Mouse (Mus musculus): ENCODE measurements around the gene Ccdc88a. TPM values are rescaled to one million over a fixed set of nuclear protein-coding genes. Genes with fewer than 3 reads are reported as not detected.

Gene Ccdc88a
- polyA plus RNA-seq, 1 experiment from 2014 or later = 3.8 TPM

GRCm38 (mm10) chr11:29376635-29377034 is 3.2 kb downstream of the Ccdc88a start:
- H3K9ac ChIP-seq = no peak overlapping the region
- 57% methylated on average over 2 of the region's 2 CpGs for WGBS (ENCODE audit: insufficient replicate concordance)
- peaks cover 4% of the 10 kb centered on the region; the same call in 1 of the 2 replicates for H3K27me3 ChIP-seq
- H3K36me3 ChIP-seq (replicated peaks) = no peaks in the 10 kb centered on the region
- no peak overlapping the region for H3K4me2 ChIP-seq
- peaks cover 11% of the 10 kb centered on the region for H3K4me1 ChIP-seq (replicated peaks)
- no peak overlapping the region for H3K4me3 ChIP-seq (replicated peaks)
- no peak overlapping the region for H3K27ac ChIP-seq (replicated peaks)
- no peak for ATAC-seq (ENCODE audit: insufficient read depth)
- H3K9me3 ChIP-seq (replicated peaks) = no peaks in the 10 kb centered on the region

GRCm38 (mm10) chr11:29378751-29379150 is 5.3 kb downstream of the Ccdc88a start:
- H3K27me3 ChIP-seq = no peaks in the 10 kb centered on the region
- no peaks in the 10 kb centered on the region for H3K36me3 ChIP-seq (replicated peaks)
- no peaks in the 10 kb centered on the region for H3K9me3 ChIP-seq (replicated peaks)
- no peak for ATAC-seq (ENCODE audit: insufficient read depth)
- H3K27ac ChIP-seq (replicated peaks) = no peak overlapping the region
- H3K4me3 ChIP-seq (replicated peaks) = no peak overlapping the region
- 77% methylated on average over 1 of the region's 1 CpGs for WGBS (ENCODE audit: insufficient replicate concordance)
- no peak overlapping the region for H3K9ac ChIP-seq
- H3K4me2 ChIP-seq = no peak overlapping the region
- H3K4me1 ChIP-seq (replicated peaks) = peaks cover 9% of the 10 kb centered on the region; the same call in 1 of the 2 replicates

DNA sequence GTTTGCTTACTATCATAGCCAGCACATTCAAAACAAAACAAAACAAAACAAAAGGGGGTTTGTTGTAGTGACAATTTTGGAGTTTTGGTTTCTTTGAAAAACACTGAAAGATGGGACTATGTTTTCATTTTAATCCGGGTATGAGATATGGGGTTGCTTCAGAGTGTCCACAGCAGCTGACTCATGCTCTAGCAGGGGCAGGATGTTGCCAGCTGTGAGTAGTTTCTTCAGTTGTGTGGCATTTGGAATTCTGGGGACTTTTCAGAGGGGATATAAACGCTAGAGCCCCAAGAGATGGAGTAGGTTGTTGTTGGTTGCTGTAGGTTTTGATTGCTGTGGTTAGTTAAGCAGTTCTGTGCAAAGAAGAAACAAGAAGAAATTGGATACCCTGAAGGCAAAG is 10.0 kb downstream of the Ccdc88a start:
- Histone ChIP-seq H3K4me2 (no peak overlapping the region), H3K27ac (replicated peaks) (no peak overlapping the region), H3K9ac (no peak overlapping the region), H3K9me3 (replicated peaks) (no peaks in the 10 kb centered on the region), H3K4me1 (replicated peaks) (peaks cover 5% of the 10 kb centered on the region; the same call in 1 of the 2 replicates), H3K36me3 (replicated peaks) (no peaks in the 10 kb centered on the region), H3K27me3 (no peaks in the 10 kb centered on the region), H3K4me3 (replicated peaks) (no peak overlapping the region)
- 42% methylated on average over 2 of the region's 2 CpGs for WGBS (ENCODE audit: insufficient replicate concordance)
- ATAC-seq (ENCODE audit: insufficient read depth) = no peak

- no peak for ATAC-seq (ENCODE audit: insufficient read depth)
- no peak overlapping the region for H3K4me3 ChIP-seq (replicated peaks)
- no peaks in the 10 kb centered on the region for H3K9me3 ChIP-seq (replicated peaks)
- peaks cover 5% of the 10 kb centered on the region; the same call in 1 of the 2 replicates for H3K4me1 ChIP-seq (replicated peaks)
- H3K9ac ChIP-seq = no peak overlapping the region
- no peaks in the 10 kb centered on the region for H3K36me3 ChIP-seq (replicated peaks)
- no peak overlapping the region for H3K4me2 ChIP-seq
- 48% methylated on average over 1 of the region's 1 CpGs for WGBS (ENCODE audit: insufficient replicate concordance)
- H3K27ac ChIP-seq (replicated peaks) = no peak overlapping the region
- H3K27me3 ChIP-seq = no peaks in the 10 kb centered on the region
These were observed 10.5 kb downstream of the Ccdc88a start for GRCm38 (mm10) chr11:29384001-29384400.

DNA sequence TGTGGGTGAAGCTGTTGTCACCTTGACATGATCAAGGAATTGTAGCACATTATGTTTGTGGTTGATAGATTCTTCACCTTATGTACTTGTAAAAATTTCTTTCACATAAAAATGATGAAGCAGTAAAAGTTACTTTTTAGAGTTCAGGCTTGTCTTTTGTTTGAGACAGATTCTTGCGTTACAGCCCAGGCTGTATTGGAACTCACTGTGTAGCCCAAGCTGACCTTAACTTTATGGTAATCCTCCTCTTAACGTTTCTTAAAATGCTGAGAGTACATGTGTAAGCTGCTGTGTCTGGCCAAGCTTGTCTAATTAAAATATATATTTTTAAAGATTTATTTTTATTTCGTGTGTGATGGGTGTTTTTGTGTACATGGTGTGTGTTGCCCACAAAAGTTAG is 11.2 kb downstream of the Ccdc88a start:
- WGBS (ENCODE audit: insufficient replicate concordance) = 61% methylated on average over 3 of the region's 3 CpGs
- H3K4me1 ChIP-seq (replicated peaks) = peaks cover 5% of the 10 kb centered on the region; the same call in 1 of the 2 replicates

DNA sequence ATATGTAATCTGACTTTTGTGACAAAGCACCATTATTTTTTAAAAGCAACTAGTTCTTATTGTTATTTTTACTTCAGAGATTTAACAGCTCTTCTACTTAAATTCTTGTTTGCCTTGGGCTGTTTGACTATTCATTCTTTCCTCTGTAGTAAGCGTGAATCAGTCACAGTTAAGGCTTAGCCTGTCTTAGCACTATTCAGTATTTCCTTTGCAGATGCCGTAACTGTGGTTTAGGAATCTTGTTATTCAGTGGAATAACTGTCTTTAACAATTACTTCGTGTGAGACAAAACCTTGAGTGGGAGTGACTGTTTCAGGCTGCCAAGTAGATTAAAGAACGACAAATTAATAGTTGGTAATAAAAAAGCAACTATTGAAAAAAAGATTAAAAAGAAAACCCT is 16.5 kb downstream of the Ccdc88a start:
- H3K9me3 ChIP-seq (replicated peaks) = no peaks in the 10 kb centered on the region
- no peaks in the 10 kb centered on the region for H3K4me1 ChIP-seq (replicated peaks)
- WGBS (ENCODE audit: insufficient replicate concordance) = 69% methylated on average over 4 of the region's 4 CpGs
- H3K27ac ChIP-seq (replicated peaks) = no peak overlapping the region
- H3K27me3 ChIP-seq = no peaks in the 10 kb centered on the region
- no peak overlapping the region for H3K4me3 ChIP-seq (replicated peaks)
- no peaks in the 10 kb centered on the region for H3K36me3 ChIP-seq (replicated peaks)
- no peak overlapping the region for H3K9ac ChIP-seq
- no peak for ATAC-seq (ENCODE audit: insufficient read depth)
- no peak overlapping the region for H3K4me2 ChIP-seq

More for the DNA sequence above, 11.2 kb downstream of the Ccdc88a start:
- H3K9ac ChIP-seq = no peak overlapping the region
- H3K27ac ChIP-seq (replicated peaks) = no peak overlapping the region
- H3K4me2 ChIP-seq = no peak overlapping the region
- H3K36me3 ChIP-seq (replicated peaks) = no peaks in the 10 kb centered on the region
- H3K4me3 ChIP-seq (replicated peaks) = no peak overlapping the region
- no peaks in the 10 kb centered on the region for H3K27me3 ChIP-seq
- H3K9me3 ChIP-seq (replicated peaks) = no peaks in the 10 kb centered on the region
- no peak for ATAC-seq (ENCODE audit: insufficient read depth)

DNA sequence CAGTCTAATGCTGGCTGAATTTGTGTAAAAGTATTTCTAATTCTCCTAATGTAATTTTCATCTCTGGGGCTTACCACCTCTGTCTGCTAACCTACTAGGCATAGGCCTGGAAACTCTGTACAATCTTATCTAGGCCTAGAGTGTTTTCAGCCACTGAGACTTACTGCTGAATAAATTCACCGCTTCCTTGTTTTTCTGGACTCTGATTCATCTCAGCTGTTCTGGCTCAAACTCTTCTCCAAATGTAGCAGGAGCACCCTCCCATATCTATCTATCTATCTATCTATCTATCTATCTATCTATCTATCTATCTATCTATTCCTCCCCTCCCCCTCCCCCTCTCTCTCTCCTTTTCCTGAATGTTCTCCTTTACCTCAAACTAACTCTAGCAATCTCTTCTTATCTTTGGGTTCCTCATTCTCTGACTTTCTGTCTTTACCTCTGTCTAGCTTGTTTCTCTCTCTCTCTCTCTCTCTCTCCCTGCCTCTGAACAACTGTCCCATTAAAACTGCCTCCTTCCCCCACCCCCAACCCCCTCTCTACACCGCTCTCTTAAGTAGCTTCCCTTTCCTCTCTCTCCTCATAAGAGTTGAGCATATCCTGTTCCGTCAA is 21.8 kb downstream of the Ccdc88a start:
- no peaks in the 10 kb centered on the region for H3K36me3 ChIP-seq (replicated peaks)
- H3K4me3 ChIP-seq (replicated peaks) = no peak overlapping the region
- no peak overlapping the region for H3K4me2 ChIP-seq
- H3K27ac ChIP-seq (replicated peaks) = no peak overlapping the region
- WGBS (ENCODE audit: insufficient replicate concordance) = 80% methylated on average over 3 of the region's 3 CpGs
- H3K9ac ChIP-seq = no peak overlapping the region
- no peak for ATAC-seq (ENCODE audit: insufficient read depth)
- H3K9me3 ChIP-seq (replicated peaks) = no peaks in the 10 kb centered on the region
- no peaks in the 10 kb centered on the region for H3K4me1 ChIP-seq (replicated peaks)
- H3K27me3 ChIP-seq = no peaks in the 10 kb centered on the region

GRCm38 (mm10) chr11:29400374-29400773 is 26.9 kb downstream of the Ccdc88a start:
- Histone ChIP-seq H3K9me3 (replicated peaks) (no peaks in the 10 kb centered on the region), H3K4me2 (no peak overlapping the region), H3K9ac (no peak overlapping the region), H3K27me3 (no peaks in the 10 kb centered on the region), H3K4me3 (replicated peaks) (no peak overlapping the region), H3K27ac (replicated peaks) (no peak overlapping the region), H3K4me1 (replicated peaks) (no peaks in the 10 kb centered on the region), H3K36me3 (replicated peaks) (no peaks in the 10 kb centered on the region)
- ATAC-seq (ENCODE audit: insufficient read depth) = no peak
- WGBS (ENCODE audit: insufficient replicate concordance) = 59% methylated on average over 2 of the region's 2 CpGs

DNA sequence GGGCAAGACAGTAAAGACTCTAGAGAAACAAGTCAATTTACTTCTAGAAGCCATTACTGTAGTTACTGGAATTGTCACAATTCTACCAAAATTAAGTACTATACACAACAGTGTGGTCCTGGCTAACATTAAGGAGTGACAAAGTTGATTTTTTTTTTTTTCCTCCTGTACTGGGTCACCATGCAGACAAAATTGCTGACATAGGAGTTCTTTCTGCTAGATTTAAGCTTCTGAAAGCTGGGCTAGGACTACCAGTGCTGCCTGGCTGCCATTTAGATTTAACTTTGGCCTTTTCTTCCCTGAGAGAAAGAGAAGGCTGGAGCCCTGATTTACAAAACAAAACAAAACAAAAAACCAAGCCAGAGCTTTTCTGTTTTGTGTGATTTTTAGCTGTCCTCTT is 32.8 kb downstream of the Ccdc88a start:
- no peaks in the 10 kb centered on the region for H3K9me3 ChIP-seq (replicated peaks)
- no peak overlapping the region for H3K9ac ChIP-seq
- no peak for ATAC-seq (ENCODE audit: insufficient read depth)
- H3K27me3 ChIP-seq = no peaks in the 10 kb centered on the region
- H3K4me3 ChIP-seq (replicated peaks) = no peak overlapping the region
- H3K36me3 ChIP-seq (replicated peaks) = no peaks in the 10 kb centered on the region
- H3K27ac ChIP-seq (replicated peaks) = no peak overlapping the region
- H3K4me2 ChIP-seq = no peak overlapping the region
- H3K4me1 ChIP-seq (replicated peaks) = no peaks in the 10 kb centered on the region

- no peak overlapping the region for H3K27ac ChIP-seq (replicated peaks)
- H3K36me3 ChIP-seq (replicated peaks) = no peaks in the 10 kb centered on the region
- H3K9me3 ChIP-seq (replicated peaks) = no peaks in the 10 kb centered on the region
- H3K9ac ChIP-seq = no peak overlapping the region
- H3K4me1 ChIP-seq (replicated peaks) = no peaks in the 10 kb centered on the region
- H3K4me3 ChIP-seq (replicated peaks) = no peak overlapping the region
- ATAC-seq (ENCODE audit: insufficient read depth) = no peak
- no peaks in the 10 kb centered on the region for H3K27me3 ChIP-seq
- 72% methylated on average over 3 of the region's 3 CpGs for WGBS (ENCODE audit: insufficient replicate concordance)
- H3K4me2 ChIP-seq = no peak overlapping the region
These were observed 50.0 kb downstream of the Ccdc88a start for GRCm38 (mm10) chr11:29423496-29423895.

- no peak for ATAC-seq (ENCODE audit: insufficient read depth)
- Histone ChIP-seq H3K27ac (replicated peaks) (no peak overlapping the region), H3K4me2 (no peak overlapping the region), H3K9ac (no peak overlapping the region), H3K9me3 (replicated peaks) (no peaks in the 10 kb centered on the region), H3K4me1 (replicated peaks) (no peaks in the 10 kb centered on the region), H3K27me3 (no peaks in the 10 kb centered on the region), H3K36me3 (replicated peaks) (no peaks in the 10 kb centered on the region), H3K4me3 (replicated peaks) (no peak overlapping the region)
- 63% methylated on average over 3 of the region's 3 CpGs for WGBS (ENCODE audit: insufficient replicate concordance)
These were observed 55.3 kb downstream of the Ccdc88a start for GRCm38 (mm10) chr11:29428774-29429173.

DNA sequence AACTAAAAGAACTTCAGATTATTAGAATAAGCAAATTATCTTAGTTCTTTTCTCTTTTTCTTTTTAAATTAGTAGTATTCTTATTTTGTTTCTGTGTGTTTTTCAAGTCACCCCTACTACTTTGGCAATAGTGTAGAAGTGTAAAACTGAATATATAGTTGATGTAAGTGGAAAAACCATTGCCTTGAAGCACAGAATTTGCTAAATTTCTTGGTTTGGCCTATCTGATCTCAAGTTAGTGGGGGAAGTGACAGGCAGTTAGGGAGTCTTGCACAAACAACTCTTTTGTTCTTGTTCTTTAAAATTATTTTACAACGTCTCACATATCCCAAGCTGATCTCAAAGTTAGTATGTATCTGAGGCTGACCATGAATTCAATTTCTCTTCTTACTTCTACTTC is 57.6 kb downstream of the Ccdc88a start:
- H3K36me3 ChIP-seq (replicated peaks) = no peaks in the 10 kb centered on the region
- H3K4me2 ChIP-seq = no peak overlapping the region
- WGBS (ENCODE audit: insufficient replicate concordance) = 60% methylated on average over 1 of the region's 1 CpGs
- H3K27me3 ChIP-seq = no peaks in the 10 kb centered on the region
- H3K27ac ChIP-seq (replicated peaks) = no peak overlapping the region
- H3K4me1 ChIP-seq (replicated peaks) = no peaks in the 10 kb centered on the region
- no peak overlapping the region for H3K4me3 ChIP-seq (replicated peaks)
- H3K9ac ChIP-seq = no peak overlapping the region
- ATAC-seq (ENCODE audit: insufficient read depth) = no peak
- H3K9me3 ChIP-seq (replicated peaks) = no peaks in the 10 kb centered on the region

Measured in liver, embryonic 15.5 days (tissue).